In genomic region chr8:125282531-125282930, GRCm38 (mm10) we compare ENCODE assay signal across 9 mouse cellular contexts.
DNase-seq lines count a peak whose midpoint lies in the region; ATAC-seq lines count a peak whose summit lies in the region.
"Had no signal": no experiment of that assay in that cellular context is flagged by ENCODE, and none has a peak within 500 bp of the region (broad histone marks: within the 10 kb centered on the region; RNA-seq: fewer than 3 reads in every experiment).

No protein-coding gene starts in this region.

- H3K27me3 ChIP-seq in lung, embryonic 15.5 days = no peaks in the 10 kb centered on the region
- H3K27me3 ChIP-seq in embryonic facial prominence, embryonic 14.5 days (replicated peaks; ENCODE audit: control insufficient read depth, insufficient read depth, low read length) = no peaks in the 10 kb centered on the region; the same call in 1 of the 2 replicates
- 0 out of 2 replicates have a peak, but pooled peaks cover 6% of the 10 kb centered on the region for H3K27me3 ChIP-seq in heart, embryonic 10.5 days (ENCODE audit: insufficient read depth, poor library complexity, severe bottlenecking)

- DNase-seq in lung, postnatal 25 days (ENCODE audit: low spot score) = no peak
- DNase-seq in embryonic facial prominence, embryonic 14.5 days (ENCODE audit: low spot score) = peak; percentile 65
- no peak for DNase-seq in heart, embryonic 10.5 days (ENCODE audit: low spot score)
- peak; percentile 23 to 51 for DNase-seq in lung, postnatal 4 days
- DNase-seq in adrenal gland, adult 2 months = no peak
- no peak for DNase-seq in Muller cell, postnatal 12 days (ENCODE audit: inconsistent ontology term)
- DNase-seq: adrenal gland, postnatal 36 days had no signal

- ATAC-seq in lung, embryonic 15.5 days (ENCODE audit: borderline replicate concordance, extremely low read depth, low FRiP score, low TSS enrichment) = peak; percentile 45; the same call in 1 of the 2 replicates
- peak; percentile 73 for ATAC-seq in embryonic facial prominence, embryonic 14.5 days (ENCODE audit: low read depth)

- no peaks in the 10 kb centered on the region for H3K9me3 ChIP-seq in lung, embryonic 15.5 days
- H3K9me3 ChIP-seq in embryonic facial prominence, embryonic 14.5 days (ENCODE audit: control insufficient read depth, low read length) = no peaks in the 10 kb centered on the region
- H3K9me3 ChIP-seq in heart, embryonic 10.5 days = no peaks in the 10 kb centered on the region
- H3K9me3 ChIP-seq: embryonic facial prominence, embryonic 13.5 days had no signal

- H3K36me3 ChIP-seq in lung, embryonic 15.5 days = no peaks in the 10 kb centered on the region
- no peaks in the 10 kb centered on the region for H3K36me3 ChIP-seq in embryonic facial prominence, embryonic 14.5 days (ENCODE audit: control insufficient read depth, insufficient read depth, low read length)
- H3K36me3 ChIP-seq in heart, embryonic 10.5 days = no peaks in the 10 kb centered on the region
- H3K36me3 ChIP-seq: embryonic facial prominence, embryonic 13.5 days had no signal

- H3K4me3 ChIP-seq in lung, embryonic 15.5 days = no peak overlapping the region
- H3K4me3 ChIP-seq in embryonic facial prominence, embryonic 14.5 days (ENCODE audit: low read depth, low read length) = no peak overlapping the region
- H3K4me3 ChIP-seq in heart, embryonic 10.5 days = no peak overlapping the region
- H3K4me3 ChIP-seq: embryonic facial prominence, embryonic 13.5 days had no signal

- no peak overlapping the region for H3K9ac ChIP-seq in lung, embryonic 15.5 days
- no peak overlapping the region for H3K9ac ChIP-seq in embryonic facial prominence, embryonic 14.5 days (ENCODE audit: low read depth, low read length)
- H3K9ac ChIP-seq: embryonic facial prominence, embryonic 13.5 days had no signal

- WGBS in lung, embryonic 15.5 days = 18% methylated on average over 7 of the region's 7 CpGs
- WGBS in embryonic facial prominence, embryonic 14.5 days = 49% methylated on average over 7 of the region's 7 CpGs
- WGBS in heart, embryonic 10.5 days = 19% methylated on average over 7 of the region's 7 CpGs

- peaks cover 17% of the 10 kb centered on the region; the same call in 1 of the 2 replicates for H3K4me1 ChIP-seq in lung, embryonic 15.5 days
- peaks cover 51% of the 10 kb centered on the region for H3K4me1 ChIP-seq in embryonic facial prominence, embryonic 14.5 days (ENCODE audit: control insufficient read depth, insufficient read depth, low read length)
- peaks cover 55% of the 10 kb centered on the region for H3K4me1 ChIP-seq in heart, embryonic 10.5 days

- no peak overlapping the region for H3K4me2 ChIP-seq in lung, embryonic 15.5 days
- no peak overlapping the region for H3K4me2 ChIP-seq in embryonic facial prominence, embryonic 14.5 days (ENCODE audit: low read depth, low read length)
- H3K4me2 ChIP-seq: embryonic facial prominence, embryonic 13.5 days had no signal

- no peak overlapping the region for H3K27ac ChIP-seq in lung, embryonic 15.5 days
- no peak overlapping the region for H3K27ac ChIP-seq in embryonic facial prominence, embryonic 14.5 days (replicated peaks; ENCODE audit: low read depth, low read length)
- peak overlapping the region; percentile 73 for H3K27ac ChIP-seq in heart, embryonic 10.5 days
- H3K27ac ChIP-seq: embryonic facial prominence, embryonic 13.5 days had no signal

Comparison
In these comparisons a context has a peak if more than half of its experiments do, and no peak if none do; other contexts are left out.
1. DNase-seq: peak in embryonic facial prominence, embryonic 14.5 days (single experiment) and lung, postnatal 4 days (2 of 2); none in lung, postnatal 25 days (single experiment), heart, embryonic 10.5 days (single experiment), adrenal gland, adult 2 months (single experiment) and Muller cell, postnatal 12 days (single experiment).